In genomic region chr7:144170686-144171085, GRCm38 (mm10) we compare ENCODE assay signal across 19 mouse cellular contexts.
A peak's percentile ranks its signal among the peaks of the same experiment; 100 is the strongest.
DNase-seq lines count a peak whose midpoint lies in the region; ATAC-seq lines count a peak whose summit lies in the region.
"Had no signal": no experiment of that assay in that cellular context is flagged by ENCODE, and none has a peak within 500 bp of the region (broad histone marks: within the 10 kb centered on the region; RNA-seq: fewer than 3 reads in every experiment).

No protein-coding gene starts in this region.

- H3K36me3 ChIP-seq in heart, embryonic 14.5 days (ENCODE audit: control insufficient read depth, insufficient read depth, low read length): no peaks in the 10 kb centered on the region
- H3K36me3 ChIP-seq in heart, embryonic 11.5 days (ENCODE audit: control insufficient read depth, insufficient read depth, low read length): no peaks in the 10 kb centered on the region
- H3K36me3 ChIP-seq: embryonic facial prominence, embryonic 12.5 days; limb, embryonic 10.5 days; liver, embryonic 13.5 days had no signal

- no peak overlapping the region for H3K4me2 ChIP-seq in heart, embryonic 14.5 days (ENCODE audit: low read length)
- H3K4me2 ChIP-seq in heart, embryonic 11.5 days: no peak overlapping the region
- H3K4me2 ChIP-seq: embryonic facial prominence, embryonic 12.5 days; liver, embryonic 13.5 days had no signal

- no peaks in the 10 kb centered on the region for H3K9me3 ChIP-seq in heart, embryonic 14.5 days (ENCODE audit: control insufficient read depth, low read length)
- H3K9me3 ChIP-seq in heart, embryonic 11.5 days (replicated peaks; ENCODE audit: control insufficient read depth, low read length): no peaks in the 10 kb centered on the region
- H3K9me3 ChIP-seq: embryonic facial prominence, embryonic 12.5 days; limb, embryonic 10.5 days; liver, embryonic 13.5 days; megakaryocyte, embryonic 14.5 days had no signal

- no peak for ATAC-seq in cerebellum, adult (ENCODE audit: insufficient number of reproducible peaks, low FRiP score, low TSS enrichment)
- ATAC-seq in heart, embryonic 14.5 days (ENCODE audit: insufficient number of reproducible peaks, insufficient read depth, low FRiP score, low read depth): 0 out of 2 replicates have a peak, but pooled peaks have one; percentile 37
- ATAC-seq in heart, embryonic 11.5 days (replicated peaks; ENCODE audit: insufficient number of reproducible peaks, low FRiP score, low TSS enrichment): no peak
- ATAC-seq: activated CD4-positive, CD25-positive, alpha-beta regulatory T cell, adult 4 months; hindbrain, postnatal 0 days; midbrain, embryonic 16.5 days had no signal

- H3K4me3 ChIP-seq in heart, embryonic 14.5 days (ENCODE audit: control insufficient read depth in 1 of 2, insufficient read depth in 1 of 2, low read depth in 1 of 2, low read length in 2 of 2): no peak overlapping the region
- no peak overlapping the region for H3K4me3 ChIP-seq in heart, embryonic 11.5 days (ENCODE audit: low read depth, low read length)
- H3K4me3 ChIP-seq: embryonic facial prominence, embryonic 12.5 days; limb, embryonic 10.5 days; liver, embryonic 13.5 days; megakaryocyte, embryonic 14.5 days had no signal

- DNase-seq in cerebellum, postnatal 25 days: peak; percentile 38 to 57
- peak; percentile 32 for DNase-seq in A20 (ENCODE audit: low read depth, low spot score)
- peak; percentile 36 to 51 for DNase-seq in layer of hippocampus, adult 8-10 months (ENCODE audit: low spot score in 2 of 2)
- DNase-seq in adrenal gland, adult 2 months: no peak
- no peak for DNase-seq in thymus, postnatal 4 days
- DNase-seq: adrenal gland, postnatal 36 days; kidney, adult 8-10 months; kidney, postnatal 36 days; liver, embryonic 13.5 days; thymus, adult 18-20 months had no signal

- no peak overlapping the region for H3K9ac ChIP-seq in heart, embryonic 14.5 days (ENCODE audit: low read length)
- H3K9ac ChIP-seq in heart, embryonic 11.5 days (ENCODE audit: low read depth, low read length): no peak overlapping the region
- H3K9ac ChIP-seq: embryonic facial prominence, embryonic 12.5 days; liver, embryonic 13.5 days had no signal

- WGBS in heart, embryonic 14.5 days: 53% methylated on average over 9 of the region's 9 CpGs
- 61% methylated on average over 9 of the region's 9 CpGs for WGBS in heart, embryonic 11.5 days (ENCODE audit: insufficient replicate concordance)

- H3K4me1 ChIP-seq in heart, embryonic 14.5 days (ENCODE audit: control insufficient read depth in 2 of 2, insufficient read depth in 2 of 2, low read length in 2 of 2): peaks cover 13 to 19% of the 10 kb centered on the region in 2 experiments
- H3K4me1 ChIP-seq in heart, embryonic 11.5 days (ENCODE audit: control insufficient read depth, insufficient read depth, low read length): peaks cover 4% of the 10 kb centered on the region
- H3K4me1 ChIP-seq: liver, embryonic 13.5 days; megakaryocyte, embryonic 14.5 days had no signal

- H3K27me3 ChIP-seq in heart, embryonic 14.5 days (ENCODE audit: control insufficient read depth, insufficient read depth, low read length): peaks cover 20% of the 10 kb centered on the region
- peaks cover 33% of the 10 kb centered on the region for H3K27me3 ChIP-seq in heart, embryonic 11.5 days (ENCODE audit: control insufficient read depth, insufficient read depth, low read length)

- H3K27ac ChIP-seq in heart, embryonic 14.5 days (replicated peaks in 1 of 2; ENCODE audit: control insufficient read depth in 1 of 2, insufficient read depth in 1 of 2, low read depth in 2 of 2, low read length in 2 of 2): peak overlapping the region; percentile 9 to 45; a peak in 2 of 4 replicates
- no peak overlapping the region for H3K27ac ChIP-seq in heart, embryonic 11.5 days (ENCODE audit: low read depth, low read length)
- H3K27ac ChIP-seq: embryonic facial prominence, embryonic 12.5 days; hindbrain, postnatal 0 days; limb, embryonic 10.5 days; liver, embryonic 13.5 days had no signal

Comparison
In these comparisons a context has a peak if more than half of its experiments do, and no peak if none do; other contexts are left out.
1. DNase-seq: peak in cerebellum, postnatal 25 days (2 of 2), A20 (single experiment) and layer of hippocampus, adult 8-10 months (2 of 2); none in adrenal gland, adult 2 months (single experiment) and thymus, postnatal 4 days (single experiment).